ENCODE assay signal across 8 mouse cellular contexts in genomic region chr2:128396008-128396346, GRCm38 (mm10).
DNase-seq lines count a peak whose midpoint lies in the region; ATAC-seq and TF ChIP-seq lines count a peak whose summit lies in the region.

No protein-coding gene starts in this region.

- peaks cover 28% of the 10 kb centered on the region for H3K4me1 ChIP-seq in embryonic facial prominence, embryonic 13.5 days
- H3K4me1 ChIP-seq in limb, embryonic 13.5 days: peaks cover 27% of the 10 kb centered on the region
- no peaks in the 10 kb centered on the region for H3K4me1 ChIP-seq in midbrain, postnatal 0 days (ENCODE audit: insufficient read depth, low read length)

- H3K9me3 ChIP-seq in embryonic facial prominence, embryonic 13.5 days: no peaks in the 10 kb centered on the region
- H3K9me3 ChIP-seq in limb, embryonic 13.5 days: no peaks in the 10 kb centered on the region
- H3K9me3 ChIP-seq in midbrain, postnatal 0 days (ENCODE audit: low read length): no peaks in the 10 kb centered on the region

- H3K27me3 ChIP-seq in embryonic facial prominence, embryonic 13.5 days: peaks cover 26% of the 10 kb centered on the region
- H3K27me3 ChIP-seq in limb, embryonic 13.5 days: peaks cover 15% of the 10 kb centered on the region; the same call in 1 of the 2 replicates
- H3K27me3 ChIP-seq in midbrain, postnatal 0 days (ENCODE audit: insufficient read depth, low read length): peaks cover 11% of the 10 kb centered on the region; the same call in 1 of the 2 replicates

- TF ChIP-seq CTCF in midbrain, postnatal 0 days (IDR thresholded peaks at IDR 0.05): peak; percentile 95

- 3% methylated on average over 9 of the region's 9 CpGs for whole genome bisulfite sequencing in embryonic facial prominence, embryonic 13.5 days
- 1% methylated on average over 9 of the region's 9 CpGs for WGBS in limb, embryonic 13.5 days
- WGBS in midbrain, postnatal 0 days: under 1% methylated on average over 9 of the region's 9 CpGs

- H3K36me3 ChIP-seq in embryonic facial prominence, embryonic 13.5 days: no peaks in the 10 kb centered on the region
- H3K36me3 ChIP-seq in limb, embryonic 13.5 days: no peaks in the 10 kb centered on the region
- no peaks in the 10 kb centered on the region for H3K36me3 ChIP-seq in midbrain, postnatal 0 days (ENCODE audit: insufficient read depth, low read length)

- H3K9ac ChIP-seq in embryonic facial prominence, embryonic 13.5 days: no peak overlapping the region
- no peak overlapping the region for H3K9ac ChIP-seq in limb, embryonic 13.5 days
- H3K9ac ChIP-seq in midbrain, postnatal 0 days (replicated peaks; ENCODE audit: low read length, poor library complexity, severe bottlenecking): no peak overlapping the region

- no peak overlapping the region for H3K27ac ChIP-seq in embryonic facial prominence, embryonic 13.5 days
- H3K27ac ChIP-seq in limb, embryonic 13.5 days: no peak overlapping the region
- no peak overlapping the region for H3K27ac ChIP-seq in midbrain, postnatal 0 days (ENCODE audit: low read depth, low read length)

- peak; percentile 82 for ATAC-seq in embryonic facial prominence, embryonic 13.5 days (ENCODE audit: insufficient number of reproducible peaks, insufficient read depth, low FRiP score, low TSS enrichment, low read depth)
- peak; percentile 82; the same call in 1 of the 2 replicates for ATAC-seq in limb, embryonic 13.5 days (ENCODE audit: low FRiP score, low read depth)
- ATAC-seq in midbrain, postnatal 0 days (ENCODE audit: low FRiP score): peak; percentile 89

- H3K4me3 ChIP-seq in embryonic facial prominence, embryonic 13.5 days: no peak overlapping the region
- H3K4me3 ChIP-seq in limb, embryonic 13.5 days: no peak overlapping the region
- no peak overlapping the region for H3K4me3 ChIP-seq in midbrain, postnatal 0 days (ENCODE audit: low read depth, low read length)

- peak; percentile 97 for DNase-seq in 3T3-L1 (ENCODE audit: low read depth, low spot score)
- DNase-seq in adrenal gland, postnatal 36 days: peak; percentile 94
- DNase-seq in heart, adult 8-10 months (ENCODE audit: low spot score): peak; percentile 94
- DNase-seq in kidney, adult 9 months: peak; percentile 95
- peak; percentile 89 for DNase-seq in midbrain, postnatal 0 days (ENCODE audit: low spot score)
- peak; percentile 89 to 93 for DNase-seq in spleen, postnatal 10 days (ENCODE audit: low spot score in 2 of 2)

- H3K4me2 ChIP-seq in embryonic facial prominence, embryonic 13.5 days: no peak overlapping the region
- H3K4me2 ChIP-seq in limb, embryonic 13.5 days (replicated peaks): no peak overlapping the region
- H3K4me2 ChIP-seq in midbrain, postnatal 0 days (ENCODE audit: low read depth, low read length, poor library complexity, severe bottlenecking): no peak overlapping the region
